Mouse (Mus musculus) gastrocnemius, postnatal 14 days (tissue): ENCODE measurements at regions not wholly inside any gene's neighbourhood (a gene's known extent, or its start where the extent isn't known, plus 50 kb on each side); places are given as distances from the start of the nearest gene placed in this dataset.

Experiments
- DNase-seq: peaks from one replicate; pipeline ENCODE4 v3.0.0; 2021; ENCODE audit warnings: mixed read lengths
- intact Hi-C: fragments of 180-260 bp; cut with DNase I; formaldehyde crosslinking; loops from one replicate; pipeline ENCODE4 v1.15.1; 2025; ENCODE audit warnings: low total_unique reads

- DNase-seq: no peak
- intact Hi-C loops: no loop called here
Observed at GRCm38 (mm10) chr4:125279165-125279564, 151.5 kb upstream of the Zc3h12a start.

- intact Hi-C loops: no loop called here
- no peak for DNase-seq
Observed at GRCm38 (mm10) chr4:125276861-125277260, 149.2 kb upstream of the Zc3h12a start.

- intact Hi-C loops: no loop called here
- no peak for DNase-seq
Observed at GRCm38 (mm10) chr4:125275259-125275658, 147.6 kb upstream of the Zc3h12a start.

- intact Hi-C loops: no loop called here
- no peak for DNase-seq
Observed at GRCm38 (mm10) chr4:125270951-125271350, 143.3 kb upstream of the Zc3h12a start.

GRCm38 (mm10) chr4:125266212-125266611 lies 138.6 kb upstream of the Zc3h12a start:
- DNase-seq: no peak

GRCm38 (mm10) chr4:125265575-125265974 lies 137.9 kb upstream of the Zc3h12a start:
- peak; percentile 34 for DNase-seq
- intact Hi-C loops: no loop called here

More at GRCm38 (mm10) chr4:125266212-125266611, 138.6 kb upstream of the Zc3h12a start:
- intact Hi-C loops: no loop called here

- DNase-seq: no peak
- intact Hi-C loops: no loop called here
Observed at GRCm38 (mm10) chr4:125265065-125265464, 137.4 kb upstream of the Zc3h12a start.

- intact Hi-C loops: no loop called here
- no peak for DNase-seq
Observed at GRCm38 (mm10) chr4:125261547-125261946, 133.9 kb upstream of the Zc3h12a start.

- intact Hi-C loops: no loop called here
- no peak for DNase-seq
Observed at GRCm38 (mm10) chr4:125259306-125259705, 131.7 kb upstream of the Zc3h12a start.

GRCm38 (mm10) chr4:125257916-125258315 lies 130.3 kb upstream of the Zc3h12a start:
- no peak for DNase-seq
- intact Hi-C loops: no loop called here

GRCm38 (mm10) chr4:125253161-125253560 lies 125.5 kb upstream of the Zc3h12a start:
- intact Hi-C loops: no loop called here

GRCm38 (mm10) chr4:125252228-125252627 lies 124.6 kb upstream of the Zc3h12a start:
- no peak for DNase-seq
- intact Hi-C loops: no loop called here

More at GRCm38 (mm10) chr4:125253161-125253560, 125.5 kb upstream of the Zc3h12a start:
- DNase-seq: no peak

- no peak for DNase-seq
- intact Hi-C loops: no loop called here
Observed at GRCm38 (mm10) chr4:125249061-125249460, 121.4 kb upstream of the Zc3h12a start.

GRCm38 (mm10) chr4:125246171-125246570 lies 118.5 kb upstream of the Zc3h12a start:
- no peak for DNase-seq
- intact Hi-C loops: no loop called here

GRCm38 (mm10) chr4:125242512-125242911 lies 114.9 kb upstream of the Zc3h12a start:
- intact Hi-C loops: no loop called here
- DNase-seq: no peak

- intact Hi-C loops: no loop called here
- DNase-seq: no peak
Observed at GRCm38 (mm10) chr4:125241577-125242262, 114.1 kb upstream of the Zc3h12a start.

- no peak for DNase-seq
- intact Hi-C loops: no loop called here
Observed at GRCm38 (mm10) chr4:125231711-125232260, 104.1 kb upstream of the Zc3h12a start.

GRCm38 (mm10) chr4:125227194-125227593 lies 99.6 kb upstream of the Zc3h12a start:
- DNase-seq: no peak
- intact Hi-C loops: no loop called here

- intact Hi-C loops: no loop called here
Observed at GRCm38 (mm10) chr4:125222922-125223321, 95.3 kb upstream of the Zc3h12a start.

GRCm38 (mm10) chr4:125220314-125220713 lies 92.7 kb upstream of the Zc3h12a start:
- no peak for DNase-seq
- intact Hi-C loops: no loop called here

More at GRCm38 (mm10) chr4:125222922-125223321, 95.3 kb upstream of the Zc3h12a start:
- DNase-seq: no peak

- intact Hi-C loops: no loop called here
- DNase-seq: no peak
Observed at GRCm38 (mm10) chr4:125219209-125219608, 91.6 kb upstream of the Zc3h12a start.
